Mouse (Mus musculus): ENCODE results near the gene Pkd1l2. TPM values are rescaled to one million over a fixed set of nuclear protein-coding genes. Genes with fewer than 3 reads are reported as not detected.

Gene Pkd1l2
- total RNA-seq, 2 experiments from 2014 or later = 0.07 TPM; not detected in 1

DNA sequence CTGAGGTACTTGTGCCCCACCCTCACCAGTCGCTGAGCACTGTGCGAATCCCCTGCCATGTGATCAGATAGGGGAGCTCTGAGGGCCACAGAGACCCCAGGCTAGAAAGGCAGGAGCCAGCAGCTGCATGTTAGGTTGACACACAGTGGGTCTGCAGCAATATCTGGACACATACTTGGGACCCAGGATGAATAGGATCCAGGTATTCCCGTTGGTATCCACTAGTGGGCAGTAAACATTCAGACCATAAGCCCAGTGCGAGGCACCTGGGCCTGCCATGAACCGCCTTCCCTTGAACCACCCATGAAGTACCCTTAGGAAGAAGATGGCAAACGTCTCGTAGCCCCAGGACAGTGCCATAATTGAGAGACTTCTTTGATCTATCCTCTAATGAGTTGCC, 32.8 kb downstream of the Pkd1l2 start:
- no peak for DNase-seq (ENCODE audit: low spot score in 2 of 2)
- intact Hi-C loops (cut with DNase I) = no loop called here

DNA sequence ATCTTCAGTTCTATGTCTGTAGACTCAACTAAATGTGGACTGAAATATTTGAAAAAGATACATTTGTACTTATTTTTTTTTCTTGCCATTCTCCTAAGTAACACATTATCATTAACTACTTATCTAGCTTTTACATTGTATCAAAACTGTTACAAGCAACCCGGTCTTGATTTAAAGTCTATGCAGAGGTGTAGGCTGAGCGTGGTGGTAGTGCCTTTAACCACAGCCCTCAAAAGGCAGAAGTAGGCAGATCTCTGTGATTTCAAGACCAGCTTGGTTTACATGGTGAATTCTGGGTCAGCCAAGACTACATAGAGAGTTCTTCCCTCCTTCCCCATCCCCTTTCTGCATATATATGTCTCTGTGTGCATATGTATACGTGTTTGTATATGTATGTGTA, 38.7 kb downstream of the Pkd1l2 start:
- DNase-seq (ENCODE audit: low spot score in 2 of 2) = no peak
- intact Hi-C loops (cut with DNase I) = no loop called here

DNA sequence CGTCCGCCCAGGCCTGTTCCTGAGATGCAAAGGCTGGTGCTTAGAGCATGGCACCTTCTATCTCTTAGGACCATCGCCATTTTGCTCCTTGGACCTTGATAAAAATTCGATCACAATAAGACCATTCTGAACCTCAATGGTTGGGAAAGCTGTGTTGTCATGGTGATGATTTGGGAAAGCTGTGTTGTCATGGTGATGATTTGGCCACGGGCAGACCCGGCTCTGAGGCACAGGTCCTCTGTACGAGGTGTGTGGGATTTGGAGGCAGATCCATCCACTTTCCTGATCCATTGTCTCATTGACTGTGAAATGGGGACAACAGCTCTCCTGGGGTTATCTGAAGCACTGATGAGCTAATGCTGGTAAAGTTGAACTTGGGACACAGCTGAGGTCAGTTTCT, 42.4 kb downstream of the Pkd1l2 start:
- DNase-seq (ENCODE audit: low spot score in 2 of 2) = no peak
- intact Hi-C loops (cut with DNase I) = no loop called here

DNA sequence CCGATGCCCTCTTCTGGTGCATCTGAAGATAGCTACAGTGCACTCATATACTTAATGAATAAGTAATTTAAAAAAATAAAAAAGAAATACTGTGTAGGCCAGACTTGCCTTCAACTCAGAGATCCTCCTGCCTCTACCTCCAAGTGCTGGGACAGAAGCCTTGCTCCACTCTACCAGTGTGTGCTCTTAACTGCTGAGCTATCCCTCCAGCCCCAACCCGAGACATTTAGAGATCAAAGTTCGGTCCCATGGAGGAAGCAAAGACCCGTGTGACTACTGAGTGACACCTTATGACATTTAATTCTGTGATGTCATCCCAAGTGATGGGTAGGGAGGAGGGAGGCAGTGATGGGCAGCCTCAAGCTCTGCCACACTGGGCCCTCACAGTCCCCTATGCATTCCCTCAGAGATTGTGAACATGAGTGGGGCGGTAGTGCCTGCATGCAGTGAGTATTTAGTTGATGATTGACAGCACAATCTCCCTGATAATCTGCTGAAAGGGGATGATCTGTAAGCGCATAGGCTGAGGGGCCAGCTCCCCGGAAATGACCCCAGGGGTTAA, 44.8 kb downstream of the Pkd1l2 start:
- intact Hi-C loops (cut with DNase I) = no loop called here
- no peak for DNase-seq (ENCODE audit: low spot score in 2 of 2)

DNA sequence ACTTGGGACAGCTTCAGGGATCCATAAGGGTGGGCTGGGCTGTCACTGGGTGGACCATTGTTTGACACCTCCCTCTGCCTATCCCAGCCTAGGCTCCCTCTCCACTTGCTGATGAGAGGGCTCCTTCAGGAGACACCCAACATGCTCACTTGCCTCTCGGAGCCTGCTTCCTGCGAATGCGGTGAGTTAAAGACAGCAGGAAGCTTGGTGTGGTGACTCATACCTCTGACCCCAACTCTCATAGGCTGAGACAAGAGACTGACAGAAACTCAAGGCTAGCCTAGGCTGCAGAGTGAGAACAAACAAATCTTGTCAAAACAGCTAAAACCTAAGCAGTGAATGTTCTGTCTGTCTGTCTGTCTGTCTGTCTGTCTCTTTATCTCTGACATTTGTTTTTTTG, 48.9 kb downstream of the Pkd1l2 start:
- DNase-seq (ENCODE audit: low spot score in 2 of 2) = no peak
- intact Hi-C loops (cut with DNase I) = no loop called here

DNA sequence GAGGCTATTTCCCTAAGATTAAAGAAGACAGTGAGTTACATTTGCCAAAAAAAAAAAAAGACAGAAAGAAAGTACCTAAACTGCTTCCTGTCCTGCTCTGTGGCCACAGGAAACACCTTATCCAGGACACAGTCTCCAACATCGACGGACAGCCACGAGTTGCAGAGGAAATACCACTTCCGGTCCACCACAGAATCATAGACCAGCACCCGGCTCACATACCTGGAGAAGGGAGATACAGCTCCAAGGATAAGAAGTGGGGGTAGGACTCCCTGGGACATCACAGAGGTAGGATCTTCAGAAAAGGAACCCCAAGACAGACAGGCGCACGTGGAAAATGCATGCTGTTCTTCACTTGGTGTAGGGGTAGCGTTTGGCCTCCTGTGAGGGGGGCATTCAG, 49.6 kb downstream of the Pkd1l2 start:
- intact Hi-C loops (cut with DNase I) = no loop called here
- no peak for DNase-seq (ENCODE audit: low spot score in 2 of 2)

DNA sequence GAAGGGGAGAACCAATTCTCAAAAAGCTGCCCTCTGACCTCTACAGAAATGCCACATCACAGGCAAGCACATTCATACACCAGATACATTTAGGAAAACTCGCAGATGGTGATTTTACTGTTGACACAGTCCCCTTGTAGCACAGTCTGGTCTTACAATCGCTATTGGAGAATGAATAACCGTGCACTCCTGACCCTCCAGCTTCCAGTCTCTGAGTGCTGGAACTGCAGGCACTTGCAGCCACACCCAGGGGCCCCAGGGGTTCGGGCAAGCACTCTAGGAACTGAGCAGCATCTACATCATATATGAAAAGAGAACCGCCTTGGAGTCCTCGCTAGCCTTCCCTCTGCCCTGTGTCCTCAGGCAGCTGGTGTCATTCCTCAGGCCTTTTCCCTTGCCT, 50.8 kb downstream of the Pkd1l2 start:
- no peak for DNase-seq (ENCODE audit: low spot score in 2 of 2)
- intact Hi-C loops (cut with DNase I) = no loop called here

DNA sequence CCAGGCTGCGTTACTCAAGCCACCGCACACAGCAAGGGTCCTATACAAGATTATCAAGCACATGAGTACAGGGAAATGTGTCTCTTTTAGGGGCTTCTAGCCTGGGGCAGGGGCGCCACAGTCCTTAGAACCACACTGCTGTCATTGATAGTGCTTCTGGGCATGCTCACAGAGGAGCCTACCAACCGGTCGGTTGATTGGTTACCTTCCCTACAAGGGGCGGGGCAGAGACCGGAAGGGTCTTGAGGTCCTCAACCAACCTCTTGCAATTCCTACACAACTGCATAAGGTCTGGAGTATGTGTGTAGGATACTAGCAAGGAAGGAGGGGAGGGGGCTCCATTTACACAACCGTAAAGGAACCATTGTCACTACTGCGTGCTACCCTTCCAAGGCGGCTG, 53.6 kb downstream of the Pkd1l2 start:
- no peak for DNase-seq (ENCODE audit: low spot score in 2 of 2)
- intact Hi-C loops (cut with DNase I) = no loop called here

DNA sequence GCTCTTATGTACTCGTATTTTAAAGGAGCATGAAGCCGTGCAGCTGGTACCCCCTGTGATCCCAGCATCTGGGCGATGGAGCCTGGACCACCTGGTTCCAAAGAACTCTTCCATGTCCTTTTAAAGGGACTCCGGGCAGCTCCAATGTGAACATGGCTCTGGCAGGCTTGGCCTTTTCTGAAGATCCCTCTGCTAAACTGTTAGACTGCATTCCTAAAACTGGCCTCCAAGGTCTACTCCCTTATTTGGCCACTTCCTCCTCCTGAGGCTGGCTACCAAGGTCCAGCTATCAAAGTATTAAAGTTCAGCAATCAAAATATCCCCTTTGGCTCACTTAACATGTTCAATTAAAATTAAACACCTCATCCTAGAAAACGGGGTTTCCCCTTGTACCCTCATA, 54.6 kb downstream of the Pkd1l2 start:
- intact Hi-C loops (cut with DNase I) = no loop called here
- DNase-seq (ENCODE audit: low spot score in 2 of 2) = no peak

DNA sequence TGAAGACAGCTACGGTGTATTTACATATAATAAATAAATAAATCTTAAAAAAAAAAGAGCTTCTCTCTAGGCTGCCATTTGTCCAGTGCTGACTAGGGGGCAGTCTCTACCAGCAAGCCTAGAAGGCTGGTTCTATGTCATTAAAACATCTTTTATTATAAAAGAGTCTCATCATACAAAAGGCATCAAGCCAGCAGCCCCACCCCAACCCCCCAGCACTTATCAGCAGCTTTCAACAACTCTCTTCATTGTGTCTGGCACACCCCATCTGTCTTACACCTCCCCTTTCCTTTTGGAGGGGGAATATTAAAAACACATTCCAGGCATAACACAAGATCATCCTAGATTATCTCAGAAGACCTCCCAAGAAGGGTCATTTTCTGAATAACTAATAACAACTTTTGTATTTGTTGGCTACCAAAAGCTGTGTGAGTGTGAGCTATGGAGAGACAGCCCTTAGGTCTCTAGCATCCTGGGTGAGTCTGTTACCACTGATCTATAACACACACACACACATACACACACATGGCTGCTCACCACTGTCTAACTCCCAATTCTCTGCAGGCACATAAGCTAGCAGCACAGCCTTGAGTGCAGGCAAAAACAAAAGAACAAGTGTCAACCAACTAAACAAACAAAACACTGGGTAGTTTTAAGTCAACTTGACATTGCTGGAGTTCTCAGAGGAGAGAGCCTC, 59.8 kb downstream of the Pkd1l2 start:
- intact Hi-C loops (cut with DNase I) = no loop called here
- no peak for DNase-seq (ENCODE audit: low spot score in 2 of 2)

DNA sequence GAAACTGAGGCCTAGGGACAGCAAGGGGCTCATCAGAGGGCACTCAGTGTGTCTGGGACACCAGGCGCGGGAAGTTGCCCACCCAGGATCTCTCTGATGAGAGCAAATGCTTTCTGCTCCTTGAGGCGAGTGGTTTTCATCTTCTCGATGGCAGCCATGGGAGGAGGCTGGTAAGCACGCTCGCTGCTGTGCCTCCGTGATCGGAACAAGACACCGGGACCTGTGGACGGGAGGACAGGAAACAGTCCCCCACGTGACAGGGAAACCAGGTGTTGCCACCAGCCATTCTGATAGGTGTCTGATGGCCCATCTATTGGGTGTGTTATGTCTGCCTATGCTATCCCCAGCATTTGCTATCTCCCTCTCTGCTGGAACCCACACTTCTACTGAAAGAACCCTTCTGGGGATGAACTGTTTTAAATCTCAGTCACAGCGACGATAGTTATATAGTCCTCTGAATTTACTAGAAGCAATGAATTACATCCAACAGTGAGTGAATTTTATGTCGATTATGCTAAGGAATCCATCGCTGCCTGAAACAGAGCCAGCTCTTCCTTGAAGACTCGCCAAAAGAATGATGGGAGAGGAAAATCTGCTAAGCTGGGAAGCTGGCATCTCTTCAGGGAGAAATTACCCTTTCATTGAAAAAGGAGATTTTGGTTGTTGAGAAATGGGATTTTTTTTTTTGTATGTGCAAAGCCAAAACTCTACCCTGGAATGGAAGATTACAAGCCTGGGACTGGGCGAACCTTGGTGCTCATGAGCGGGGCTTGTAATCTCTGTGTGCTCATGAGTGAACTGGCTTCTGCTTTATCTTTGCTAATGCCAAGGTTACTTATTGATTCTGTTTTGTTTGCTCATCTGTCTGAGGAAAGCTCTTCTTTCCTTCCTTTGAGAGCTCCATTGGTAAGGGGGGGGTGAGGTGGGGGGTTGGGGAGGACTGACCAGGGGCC, 62.6 kb downstream of the Pkd1l2 start:
- intact Hi-C loops (cut with DNase I) = no loop called here
- DNase-seq (ENCODE audit: low spot score in 2 of 2) = peak; percentile 34 to 84

DNA sequence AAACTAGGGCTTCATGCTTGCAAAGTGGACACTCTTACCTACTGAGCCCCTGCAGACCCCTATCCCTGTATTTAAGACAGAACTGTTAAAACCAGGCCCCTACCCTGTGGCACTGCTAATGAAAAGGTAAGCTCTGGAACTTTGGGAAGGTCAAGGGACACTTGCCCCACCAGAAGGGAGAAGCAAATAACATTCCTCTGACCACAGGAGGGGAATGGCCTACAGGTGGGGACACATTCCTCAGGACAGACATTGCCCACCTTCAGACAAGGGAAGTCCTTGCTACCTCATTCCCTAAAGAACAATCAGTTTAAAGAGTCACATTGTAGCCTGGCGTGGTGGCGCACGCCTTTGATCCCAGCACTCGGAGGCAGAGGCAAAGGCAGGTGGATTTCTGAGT, 64.4 kb downstream of the Pkd1l2 start:
- intact Hi-C loops (cut with DNase I) = no loop called here
- DNase-seq (ENCODE audit: low spot score in 2 of 2) = no peak

DNA sequence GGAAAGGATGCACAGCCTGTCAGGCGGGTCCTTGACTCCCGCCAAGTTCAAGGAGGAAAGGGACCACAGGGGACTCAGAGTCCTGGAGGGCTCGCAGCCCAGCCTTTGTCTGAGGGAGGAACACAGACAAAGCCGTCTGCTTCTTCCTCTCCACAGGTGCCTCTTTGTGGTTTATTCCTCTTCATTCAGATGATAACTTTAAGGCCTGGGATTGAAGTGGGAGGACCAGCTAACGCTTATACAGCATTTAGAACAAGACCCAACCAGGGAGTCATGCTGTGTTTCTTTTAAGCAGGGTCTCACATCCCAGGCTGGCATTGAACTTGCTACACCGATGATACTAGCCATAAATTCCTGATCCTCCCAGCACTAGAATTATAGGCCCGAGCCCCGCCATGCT, 65.2 kb downstream of the Pkd1l2 start:
- intact Hi-C loops (cut with DNase I) = no loop called here
- DNase-seq (ENCODE audit: low spot score in 2 of 2) = no peak

DNA sequence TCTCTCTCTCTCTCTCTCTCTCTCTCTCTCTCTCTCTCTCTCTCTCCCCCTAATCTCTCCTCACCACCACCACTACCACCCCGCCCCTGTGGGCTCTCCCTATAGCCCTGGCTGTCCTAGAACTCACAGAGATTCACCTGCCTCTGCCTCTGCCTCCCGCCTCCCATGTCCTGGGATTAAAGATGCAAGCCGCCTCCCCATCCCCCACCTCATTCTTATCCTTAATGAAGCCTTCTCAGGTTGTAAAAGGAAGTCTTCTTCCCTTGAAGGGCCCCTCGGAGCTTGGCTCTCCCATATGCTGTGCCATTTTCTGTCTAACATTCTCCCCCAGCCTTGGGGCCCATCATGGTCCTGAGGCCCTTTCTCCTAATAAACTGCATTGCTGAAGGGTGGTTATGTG, 66.6 kb downstream of the Pkd1l2 start:
- intact Hi-C loops (cut with DNase I) = no loop called here
- DNase-seq (ENCODE audit: low spot score in 2 of 2) = no peak

DNA sequence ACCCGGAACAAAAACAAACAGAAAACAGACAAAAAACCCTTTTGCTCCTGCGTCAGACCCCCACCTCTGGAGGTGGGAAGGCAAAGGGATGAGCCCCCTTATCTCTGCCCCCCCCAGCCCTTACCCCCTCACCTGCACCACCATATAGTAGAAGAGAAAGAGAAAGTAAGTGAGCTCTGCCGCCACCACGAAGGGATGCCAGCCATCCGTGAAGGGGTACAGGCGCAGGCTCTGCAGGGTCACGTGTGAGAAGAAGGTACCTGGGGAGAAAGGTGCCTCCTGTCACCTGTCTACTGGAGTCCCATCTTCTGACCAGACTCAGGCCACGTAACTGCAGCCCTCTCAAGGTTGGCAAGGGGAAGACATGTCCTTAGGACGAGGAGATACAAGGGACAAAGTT, 70.9 kb downstream of the Pkd1l2 start:
- intact Hi-C loops (cut with DNase I) = no loop called here
- DNase-seq (ENCODE audit: low spot score in 2 of 2) = no peak

DNA sequence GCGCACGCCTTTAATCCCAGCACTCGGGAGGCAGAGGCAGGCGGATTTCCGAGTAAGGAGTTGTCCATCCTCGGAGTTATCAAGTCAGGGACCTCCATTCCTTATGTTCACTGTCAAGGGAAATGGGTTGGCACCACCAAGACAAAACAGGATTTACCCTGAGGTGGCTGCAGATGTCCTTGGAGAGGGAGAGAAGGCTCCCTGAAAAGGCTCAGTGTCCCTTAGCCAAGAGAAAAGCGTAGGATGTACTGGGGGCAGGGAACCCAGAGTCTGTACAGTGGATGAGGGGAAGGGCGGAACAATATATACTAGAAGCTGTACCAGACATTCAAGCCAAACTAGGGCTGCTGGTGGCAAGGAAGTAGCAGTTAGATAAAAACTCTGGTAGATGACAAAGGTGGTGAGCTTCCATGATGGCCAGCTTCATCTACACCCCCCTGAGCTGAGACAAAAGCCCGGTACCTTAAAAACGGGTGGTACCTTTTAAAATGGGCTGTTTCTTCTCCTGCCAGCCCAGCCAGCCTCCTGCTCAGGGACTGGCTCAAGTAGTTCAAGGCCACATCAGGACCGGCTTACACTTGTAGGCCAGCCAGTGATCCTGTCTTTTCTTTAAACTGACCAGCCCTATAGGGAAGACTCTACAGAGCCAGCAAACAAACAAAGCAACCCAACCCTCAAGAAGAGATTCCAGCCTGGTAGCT, 88.1 kb downstream of the Pkd1l2 start:
- intact Hi-C loops (cut with DNase I) = loop anchor here (5.0 kb wide), 1 partner anchor 72 kb away; the partner anchor contains the start of genes Cenpn and Cmc2
- no peak for DNase-seq (ENCODE audit: low spot score in 2 of 2)

DNA sequence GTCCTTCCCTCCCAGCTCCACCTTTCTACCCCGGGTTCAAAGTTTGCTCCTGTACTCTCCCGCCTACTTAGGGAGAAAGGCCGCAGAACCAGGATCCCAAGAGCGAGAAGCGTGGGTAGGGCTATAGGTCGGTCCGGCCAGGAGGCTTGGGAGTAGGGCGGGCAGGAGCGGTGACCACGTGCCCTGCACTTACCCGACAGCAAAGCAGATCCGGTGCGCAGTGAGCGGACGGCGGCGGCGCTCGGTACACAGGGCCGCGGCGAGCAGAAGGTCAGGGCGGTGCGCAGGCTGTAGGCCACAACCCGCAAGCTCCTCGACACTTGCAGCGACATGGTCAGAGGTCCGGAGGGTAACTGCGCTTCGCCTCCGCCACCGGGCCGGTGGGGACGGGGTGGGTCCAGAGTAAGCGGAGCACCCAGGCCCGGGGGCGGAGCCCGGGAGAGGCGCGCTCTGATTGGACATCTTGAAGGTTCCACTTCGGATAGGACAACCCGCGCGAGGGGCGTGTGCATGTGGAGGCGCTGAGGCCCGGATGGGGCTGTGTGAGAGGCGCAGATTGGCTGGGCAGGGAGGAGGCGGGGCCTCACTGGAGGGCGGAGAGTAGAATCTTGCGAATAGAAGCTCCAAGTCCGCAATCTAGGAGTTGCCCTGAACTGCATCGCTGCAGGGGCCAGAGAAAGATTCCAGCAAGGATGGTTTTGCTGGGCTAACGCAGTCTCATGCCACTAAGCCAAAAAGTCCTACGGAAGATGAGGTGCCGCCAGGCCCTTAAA, 89.0 kb downstream of the Pkd1l2 start, which contains the start of gene Gcsh:
Gcsh (minus strand) TSS at position 443 of the 773 bp plus-strand sequence.
- intact Hi-C loops (cut with DNase I) = loop anchor here (1.0 to 5.0 kb wide), 2 partner anchors 14 to 71 kb away; partner anchors contain the start of genes Cenpn and Cmc2

DNA sequence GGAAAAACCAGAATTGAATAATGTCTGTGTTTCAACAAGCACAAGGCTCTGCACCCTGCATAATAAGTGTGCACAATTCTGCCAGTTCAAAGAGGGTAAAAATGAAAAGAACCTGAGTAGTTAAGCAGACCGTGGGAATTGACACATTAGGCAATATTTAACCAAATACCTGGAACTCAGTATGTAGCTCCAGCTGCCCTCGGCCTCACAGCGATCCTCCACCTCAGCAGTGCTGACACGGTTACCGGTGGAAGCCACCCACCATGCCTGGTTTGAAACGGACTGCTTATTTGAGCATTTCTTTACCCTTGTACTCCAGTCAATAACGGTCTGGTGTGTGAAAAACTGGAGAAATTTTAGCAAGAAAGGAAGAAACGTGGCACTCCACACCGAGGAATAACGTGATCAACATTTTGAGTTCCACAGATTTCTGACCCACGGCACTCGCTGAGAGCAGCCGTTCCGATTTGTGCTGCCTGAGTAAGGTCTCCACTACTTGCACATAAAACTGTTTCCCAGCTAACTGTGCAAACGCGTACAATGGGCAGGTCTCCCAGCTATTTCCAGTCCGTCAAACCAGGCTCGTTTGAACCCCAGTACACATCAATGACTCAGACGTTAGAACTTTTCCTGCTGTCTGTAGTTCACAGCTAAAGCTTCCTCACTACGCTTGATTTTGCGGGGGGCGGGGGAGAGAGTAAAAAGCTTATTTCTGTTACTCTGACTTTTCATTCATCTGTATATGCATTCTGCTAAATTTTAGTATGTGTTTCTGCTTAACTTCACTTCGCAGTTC, 89.9 kb downstream of the Pkd1l2 start:
- DNase-seq (ENCODE audit: low spot score in 2 of 2) = peak; percentile 18 to 33
- intact Hi-C loops (cut with DNase I) = loop anchor here (5.0 kb wide), 1 partner anchor 70 kb away; the partner anchor contains the start of genes Cenpn and Cmc2

More for the DNA sequence above, 89.0 kb downstream of the Pkd1l2 start, which contains the start of gene Gcsh:
- DNase-seq (ENCODE audit: low spot score in 2 of 2) = peak; percentile 96 to 99

All from left cerebral cortex, postnatal 25 days (tissue).